Mouse (Mus musculus) embryonic facial prominence, embryonic 13.5 days (tissue): ENCODE data around the gene Glis3. TPM values are rescaled to one million over a fixed set of nuclear protein-coding genes. Genes with fewer than 3 reads are reported as not detected.

Experiments
- ATAC-seq: fragments of 200-750 bp; cut with Nextera tagmentation; 2 replicates; pipeline ENCODE4 v1.8.0; 2017; ENCODE audit warnings: low read depth; ENCODE audit not compliant: insufficient number of reproducible peaks, insufficient read depth, low FRiP score, low TSS enrichment
- H3K27ac ChIP-seq: fragments of 300-500 bp; sonication (generic); 2 replicates; pipeline ENCODE4 v1.5.1; 2015; ENCODE audit warnings: moderate library complexity, mild to moderate bottlenecking, inconsistent platforms
- H3K27me3 ChIP-seq: fragments of 300-500 bp; sonication (generic); 2 replicates; pipeline ENCODE4 v1.6.1; 2015; ENCODE audit warnings: mild to moderate bottlenecking, inconsistent platforms
- H3K36me3 ChIP-seq: fragments of 300-500 bp; sonication (generic); 2 replicates; pipeline ENCODE4 v1.6.1; 2015; ENCODE audit warnings: mild to moderate bottlenecking, inconsistent platforms
- H3K4me1 ChIP-seq: fragments of 300-500 bp; sonication (generic); 2 replicates; pipeline ENCODE4 v1.6.1; 2015; ENCODE audit warnings: inconsistent platforms
- H3K4me2 ChIP-seq: fragments of 300-500 bp; sonication (generic); 2 replicates; pipeline ENCODE4 v1.6.1; 2015; ENCODE audit warnings: moderate library complexity, mild to moderate bottlenecking, inconsistent platforms
- H3K4me3 ChIP-seq: fragments of 300-500 bp; sonication (generic); 2 replicates; pipeline ENCODE4 v1.5.1; 2015; ENCODE audit warnings: mild to moderate bottlenecking, inconsistent platforms
- H3K9ac ChIP-seq: fragments of 300-500 bp; sonication (generic); 2 replicates; pipeline ENCODE4 v1.6.1; 2015; ENCODE audit warnings: mild to moderate bottlenecking, inconsistent platforms
- H3K9me3 ChIP-seq: fragments of 300-500 bp; sonication (generic); 2 replicates; pipeline ENCODE4 v1.6.1; 2016; ENCODE audit warnings: inconsistent platforms
- WGBS: fragments of 180-500 bp; shearing (Covaris S2); methylation state at CpG from one replicate; pipeline ENCODE4 v1.1.7; 2015; ENCODE audit warnings: mixed read lengths; 5-methylcytosine and 5-hydroxymethylcytosine counted together
- polyA plus RNA-seq: library from polyadenylated mRNA; unstranded; fragments of >200 nt; fragmentation: Nextera tagmentation; extraction: Ambion mirVana; gene quantifications from 2 replicates; pipeline ENCODE4 v1.2.1, GENCODE M21; 2015

The Glis3 gene
- polyA plus RNA-seq, 1 experiment from 2014 or later: 15.2 TPM

GRCm38 (mm10) chr19:28558661-28559060, 121.2 kb downstream of the Glis3 start:
- Histone ChIP-seq H3K9ac (no peak overlapping the region), H3K4me2 (no peak overlapping the region), H3K4me1 (peaks cover 36% of the 10 kb centered on the region), H3K9me3 (no peaks in the 10 kb centered on the region), H3K27me3 (no peaks in the 10 kb centered on the region), H3K4me3 (no peak overlapping the region), H3K27ac (peak overlapping the region; percentile 62; the same call in 1 of the 2 replicates), H3K36me3 (no peaks in the 10 kb centered on the region)
- WGBS: 65% methylated on average over 8 of the region's 8 CpGs
- ATAC-seq: no peak

DNA sequence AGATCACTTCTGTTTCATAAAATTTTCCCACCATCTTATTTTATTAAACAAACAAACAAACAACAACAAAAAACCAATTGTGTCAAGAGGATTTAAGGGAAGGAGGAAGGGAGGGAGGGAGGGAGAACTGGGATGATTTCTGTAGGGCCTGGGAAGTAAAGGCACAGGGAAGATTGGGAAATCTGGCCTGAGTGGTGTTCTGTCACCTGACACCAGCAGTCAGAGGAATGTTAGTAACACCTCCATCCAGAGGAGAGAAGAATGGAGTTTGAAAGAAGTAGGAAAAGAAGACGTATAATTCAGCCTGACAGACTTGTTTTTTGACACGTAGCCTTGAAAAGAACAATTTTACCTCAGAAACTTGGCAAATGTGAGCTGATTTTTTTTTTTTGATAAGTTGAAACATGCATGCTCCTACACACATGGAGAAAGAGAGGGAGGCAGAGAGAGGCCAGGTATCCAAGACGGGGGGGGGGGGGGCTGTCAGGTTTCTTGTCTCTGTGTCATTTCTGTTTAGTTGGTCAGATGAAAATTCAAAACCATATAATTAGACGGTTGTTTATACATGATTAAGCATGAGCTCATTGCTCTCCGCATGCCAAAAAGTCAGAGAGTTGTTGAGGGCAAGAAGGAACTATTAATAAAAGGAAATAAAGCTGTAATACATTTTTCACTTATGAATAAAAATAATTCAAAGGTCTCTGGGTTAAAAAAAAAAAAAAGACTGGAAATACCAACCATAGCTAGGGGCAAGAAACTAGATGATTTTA, 122.1 kb downstream of the Glis3 start:
- peak overlapping the region; percentile 48; the same call in 1 of the 2 replicates for H3K27ac ChIP-seq
- H3K4me3 ChIP-seq: no peak overlapping the region
- no peaks in the 10 kb centered on the region for H3K27me3 ChIP-seq
- H3K36me3 ChIP-seq: no peaks in the 10 kb centered on the region
- no peaks in the 10 kb centered on the region for H3K9me3 ChIP-seq
- H3K4me1 ChIP-seq: peaks cover 36% of the 10 kb centered on the region
- 37% methylated on average over 5 of the region's 5 CpGs for WGBS
- no peak overlapping the region for H3K4me2 ChIP-seq
- no peak for ATAC-seq
- H3K9ac ChIP-seq: no peak overlapping the region

- no peak for ATAC-seq
- Histone ChIP-seq H3K4me1 (peaks cover 22% of the 10 kb centered on the region), H3K36me3 (no peaks in the 10 kb centered on the region), H3K9me3 (no peaks in the 10 kb centered on the region), H3K9ac (no peak overlapping the region), H3K4me2 (no peak overlapping the region), H3K27ac (no peak overlapping the region), H3K27me3 (no peaks in the 10 kb centered on the region), H3K4me3 (no peak overlapping the region)
- WGBS: 76% methylated on average over 6 of the region's 6 CpGs
These were observed 124.5 kb downstream of the Glis3 start for GRCm38 (mm10) chr19:28555181-28555929.

DNA sequence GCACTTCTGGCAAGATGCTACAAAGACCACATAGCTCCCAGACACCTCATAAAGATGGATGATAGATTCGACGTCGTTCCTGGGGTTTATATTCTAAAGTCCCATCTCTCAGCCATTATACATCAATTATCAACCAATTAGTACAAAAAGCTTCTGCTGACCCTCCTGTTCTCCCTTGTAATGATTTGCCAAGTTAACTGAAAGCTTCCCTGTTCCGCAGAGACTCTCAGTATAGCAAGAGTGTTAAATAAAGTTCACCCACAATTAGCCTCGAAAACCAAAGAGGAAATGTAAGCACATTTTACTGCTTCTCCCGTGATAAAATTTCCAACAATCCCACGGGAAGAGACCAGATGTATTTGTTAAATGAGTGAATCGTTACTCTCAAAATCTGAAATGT, 129.3 kb downstream of the Glis3 start:
- H3K9me3 ChIP-seq: no peaks in the 10 kb centered on the region
- WGBS: 71% methylated on average over 8 of the region's 8 CpGs
- H3K9ac ChIP-seq: no peak overlapping the region
- H3K27me3 ChIP-seq: no peaks in the 10 kb centered on the region
- H3K4me3 ChIP-seq: no peak overlapping the region
- no peak for ATAC-seq
- H3K36me3 ChIP-seq: no peaks in the 10 kb centered on the region
- 0 out of 2 replicates have a peak, but pooled peaks cover 6% of the 10 kb centered on the region for H3K4me1 ChIP-seq
- no peak overlapping the region for H3K27ac ChIP-seq
- no peak overlapping the region for H3K4me2 ChIP-seq

- H3K4me3 ChIP-seq: no peak overlapping the region
- H3K4me1 ChIP-seq: 0 out of 2 replicates have a peak, but pooled peaks cover 6% of the 10 kb centered on the region
- H3K36me3 ChIP-seq: no peaks in the 10 kb centered on the region
- no peak overlapping the region for H3K9ac ChIP-seq
- H3K27ac ChIP-seq: no peak overlapping the region
- no peaks in the 10 kb centered on the region for H3K9me3 ChIP-seq
- H3K4me2 ChIP-seq: no peak overlapping the region
- 94% methylated on average over 3 of the region's 3 CpGs for WGBS
- no peaks in the 10 kb centered on the region for H3K27me3 ChIP-seq
- no peak for ATAC-seq
These were observed 132.9 kb downstream of the Glis3 start for GRCm38 (mm10) chr19:28546933-28547332.

GRCm38 (mm10) chr19:28545493-28545892, 134.4 kb downstream of the Glis3 start:
- H3K4me1 ChIP-seq: 0 out of 2 replicates have a peak, but pooled peaks cover 6% of the 10 kb centered on the region
- H3K27ac ChIP-seq: no peak overlapping the region
- H3K4me3 ChIP-seq: no peak overlapping the region
- no peak overlapping the region for H3K4me2 ChIP-seq
- H3K9me3 ChIP-seq: no peaks in the 10 kb centered on the region
- no peak overlapping the region for H3K9ac ChIP-seq
- H3K27me3 ChIP-seq: no peaks in the 10 kb centered on the region
- ATAC-seq: no peak
- 54% methylated on average over 1 of the region's 1 CpGs for WGBS
- no peaks in the 10 kb centered on the region for H3K36me3 ChIP-seq

- Histone ChIP-seq H3K36me3 (no peaks in the 10 kb centered on the region), H3K27me3 (no peaks in the 10 kb centered on the region), H3K27ac (no peak overlapping the region), H3K4me1 (0 out of 2 replicates have a peak, but pooled peaks cover 3% of the 10 kb centered on the region), H3K9me3 (no peaks in the 10 kb centered on the region), H3K4me2 (no peak overlapping the region), H3K9ac (no peak overlapping the region), H3K4me3 (no peak overlapping the region)
- ATAC-seq: no peak
- 30% methylated on average over 9 of the region's 9 CpGs for WGBS
These were observed 141.1 kb downstream of the Glis3 start for GRCm38 (mm10) chr19:28538813-28539212.

GRCm38 (mm10) chr19:28534964-28535363, 144.9 kb downstream of the Glis3 start:
- no peaks in the 10 kb centered on the region for H3K27me3 ChIP-seq
- H3K4me2 ChIP-seq: no peak overlapping the region
- WGBS: 80% methylated on average over 12 of the region's 12 CpGs
- no peak overlapping the region for H3K27ac ChIP-seq
- no peak for ATAC-seq
- peaks cover 7% of the 10 kb centered on the region for H3K36me3 ChIP-seq
- 0 out of 2 replicates have a peak, but pooled peaks cover 3% of the 10 kb centered on the region for H3K4me1 ChIP-seq
- no peaks in the 10 kb centered on the region for H3K9me3 ChIP-seq
- H3K9ac ChIP-seq: no peak overlapping the region
- no peak overlapping the region for H3K4me3 ChIP-seq

- Histone ChIP-seq H3K9ac (no peak overlapping the region), H3K27me3 (no peaks in the 10 kb centered on the region; the same call in 1 of the 2 replicates), H3K4me2 (no peak overlapping the region), H3K9me3 (no peaks in the 10 kb centered on the region), H3K4me1 (no peaks in the 10 kb centered on the region), H3K27ac (no peak overlapping the region), H3K4me3 (no peak overlapping the region), H3K36me3 (peaks cover 7% of the 10 kb centered on the region)
- WGBS: 82% methylated on average over 3 of the region's 3 CpGs
- ATAC-seq: no peak
These were observed 146.3 kb downstream of the Glis3 start for GRCm38 (mm10) chr19:28533576-28533975.

DNA sequence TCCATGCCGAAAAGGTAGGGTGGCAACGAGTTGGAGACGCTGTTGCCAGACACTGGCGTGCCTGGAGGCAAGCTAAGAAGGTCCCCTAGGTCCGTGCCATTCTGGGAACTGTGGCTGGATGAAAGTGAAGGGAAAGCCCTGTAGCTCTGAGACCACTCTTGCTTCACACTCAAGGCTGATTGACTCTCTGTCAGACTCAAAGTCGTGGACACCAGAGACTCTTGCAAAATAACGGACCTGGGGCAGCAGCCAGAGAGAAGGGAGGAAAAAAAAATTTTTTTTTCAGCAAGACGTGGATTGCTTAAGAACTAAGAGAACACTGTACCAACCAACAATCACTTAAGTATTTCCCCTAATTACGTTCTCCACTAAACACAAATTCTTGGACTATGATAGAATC, 148.1 kb downstream of the Glis3 start:
- H3K9me3 ChIP-seq: no peaks in the 10 kb centered on the region
- H3K27ac ChIP-seq: no peak overlapping the region
- no peak overlapping the region for H3K9ac ChIP-seq
- no peaks in the 10 kb centered on the region; the same call in 1 of the 2 replicates for H3K27me3 ChIP-seq
- 85% methylated on average over 9 of the region's 9 CpGs for WGBS
- H3K4me2 ChIP-seq: no peak overlapping the region
- H3K36me3 ChIP-seq: peaks cover 7% of the 10 kb centered on the region
- no peaks in the 10 kb centered on the region for H3K4me1 ChIP-seq
- ATAC-seq: no peak
- no peak overlapping the region for H3K4me3 ChIP-seq

- ATAC-seq: no peak
- no peak overlapping the region for H3K4me2 ChIP-seq
- WGBS: 66% methylated on average over 10 of the region's 10 CpGs
- H3K4me1 ChIP-seq: no peaks in the 10 kb centered on the region
- H3K36me3 ChIP-seq: peaks cover 7% of the 10 kb centered on the region
- no peak overlapping the region for H3K27ac ChIP-seq
- H3K9ac ChIP-seq: no peak overlapping the region
- H3K4me3 ChIP-seq: no peak overlapping the region
- peaks cover 1% of the 10 kb centered on the region; the same call in 1 of the 2 replicates for H3K27me3 ChIP-seq
- no peaks in the 10 kb centered on the region for H3K9me3 ChIP-seq
These were observed 149.0 kb downstream of the Glis3 start for GRCm38 (mm10) chr19:28530846-28531245.

GRCm38 (mm10) chr19:28529006-28529405, 150.9 kb downstream of the Glis3 start:
- peaks cover 7% of the 10 kb centered on the region for H3K36me3 ChIP-seq
- H3K4me1 ChIP-seq: peaks cover 7% of the 10 kb centered on the region
- no peak overlapping the region for H3K27ac ChIP-seq
- H3K4me2 ChIP-seq: no peak overlapping the region
- 91% methylated on average over 13 of the region's 13 CpGs for WGBS
- no peaks in the 10 kb centered on the region for H3K9me3 ChIP-seq
- H3K9ac ChIP-seq: no peak overlapping the region
- no peak overlapping the region for H3K4me3 ChIP-seq
- ATAC-seq: no peak
- peaks cover 5% of the 10 kb centered on the region; the same call in 1 of the 2 replicates for H3K27me3 ChIP-seq
